Mouse (Mus musculus) E14TG2a.4 (cell line): Measurements from ENCODE around the gene Nr1h2.

Experiments used
- H3K27me3 ChIP-seq: 2 replicates; pipeline ENCODE4 v1.6.1; 2014; ENCODE audit warnings: low read length, control low read depth; ENCODE audit not compliant: insufficient read depth
- H3K36me3 ChIP-seq: 2 replicates; pipeline ENCODE4 v1.6.1; 2014; ENCODE audit warnings: low read length, control low read depth; ENCODE audit not compliant: insufficient read depth
- H3K4me1 ChIP-seq: replicated peaks from 2 replicates; pipeline ENCODE4 v1.6.1; 2014; ENCODE audit warnings: low read depth, low read length, control low read depth
- H3K4me3 ChIP-seq: replicated peaks from 2 replicates; pipeline ENCODE4 v1.5.1; 2014; ENCODE audit warnings: mild to moderate bottlenecking, low read length
- H3K9me3 ChIP-seq: 2 replicates; pipeline ENCODE4 v1.6.1; 2014; ENCODE audit warnings: low read length, control low read depth
- CTCF ChIP-seq: conservative IDR thresholded peaks from 2 replicates; pipeline ENCODE4 v1.5.1; 2014; ENCODE audit warnings: low read length
- NANOG ChIP-seq: IDR thresholded peaks from 2 replicates; pipeline ENCODE4 v1.6.1; 2014; ENCODE audit warnings: borderline replicate concordance, low read length, mixed read lengths
- POU5F1 ChIP-seq: IDR thresholded peaks from 2 replicates; pipeline ENCODE4 v1.6.1; 2014; ENCODE audit warnings: low read length, borderline replicate concordance

Gene Nr1h2

GRCm38 (mm10) chr7:44532918-44533745 is 20.6 kb downstream of the Nr1h2 start:
- Histone ChIP-seq H3K4me3 (peak overlapping the region; percentile 59), H3K9me3 (no peaks in the 10 kb centered on the region), H3K27me3 (peaks cover 8% of the 10 kb centered on the region; the same call in 1 of the 2 replicates), H3K4me1 (peaks cover 100% of the 10 kb centered on the region), H3K36me3 (peaks cover 64% of the 10 kb centered on the region)
- TF ChIP-seq CTCF (no peak), POU5F1 (no peak)

- Histone ChIP-seq H3K4me1 (peaks cover 100% of the 10 kb centered on the region), H3K4me3 (peak within 1 kb of the TSS; percentile 59), H3K36me3 (peaks cover 55% of the 10 kb centered on the region), H3K27me3 (peaks cover 11% of the 10 kb centered on the region; the same call in 1 of the 2 replicates), H3K9me3 (no peaks in the 10 kb centered on the region)
- TF ChIP-seq CTCF (no peak), POU5F1 (no peak), NANOG (no peak)
Observed at GRCm38 (mm10) chr7:44531946-44532732, 21.6 kb downstream of the Nr1h2 start, which contains the start of gene Spib. Gene Spib (minus strand): TSS chr7:44532071.

- H3K36me3 ChIP-seq, result peaks cover 45% of the 10 kb centered on the region
- H3K9me3 ChIP-seq, result no peaks in the 10 kb centered on the region
- no peak for TF ChIP-seq NANOG
- TF ChIP-seq CTCF, result no peak
- TF ChIP-seq POU5F1, result no peak
- H3K4me1 ChIP-seq, result peaks cover 100% of the 10 kb centered on the region
- no peak overlapping the region; the same call in 1 of the 2 replicates for H3K4me3 ChIP-seq
- H3K27me3 ChIP-seq, result peaks cover 11% of the 10 kb centered on the region; the same call in 1 of the 2 replicates
Observed at GRCm38 (mm10) chr7:44531207-44531606, 22.5 kb downstream of the Nr1h2 start.

GRCm38 (mm10) chr7:44530507-44530906 is 23.2 kb downstream of the Nr1h2 start:
- Histone ChIP-seq H3K9me3 (no peaks in the 10 kb centered on the region), H3K36me3 (peaks cover 38% of the 10 kb centered on the region), H3K4me1 (peaks cover 100% of the 10 kb centered on the region), H3K4me3 (no peak overlapping the region), H3K27me3 (peaks cover 11% of the 10 kb centered on the region; the same call in 1 of the 2 replicates)
- no peak for TF ChIP-seq CTCF
- TF ChIP-seq NANOG, result no peak
- TF ChIP-seq POU5F1, result no peak

- Histone ChIP-seq H3K4me3 (peak overlapping the region; percentile 72; the same call in 1 of the 2 replicates), H3K4me1 (peaks cover 100% of the 10 kb centered on the region), H3K36me3 (peaks cover 28% of the 10 kb centered on the region), H3K27me3 (peaks cover 11% of the 10 kb centered on the region; the same call in 1 of the 2 replicates), H3K9me3 (no peaks in the 10 kb centered on the region)
- no peak for TF ChIP-seq CTCF
- no peak for TF ChIP-seq NANOG
- no peak for TF ChIP-seq POU5F1
Observed at GRCm38 (mm10) chr7:44529518-44529917, 24.2 kb downstream of the Nr1h2 start.

- Histone ChIP-seq H3K4me3 (peak overlapping the region; percentile 72), H3K27me3 (peaks cover 21% of the 10 kb centered on the region), H3K36me3 (peaks cover 11% of the 10 kb centered on the region), H3K9me3 (no peaks in the 10 kb centered on the region), H3K4me1 (peaks cover 100% of the 10 kb centered on the region)
- TF ChIP-seq NANOG, result no peak
- TF ChIP-seq POU5F1, result no peak
- TF ChIP-seq CTCF, result peak; percentile 56
Observed at GRCm38 (mm10) chr7:44527483-44528398, 26.0 kb downstream of the Nr1h2 start.

- Histone ChIP-seq H3K27me3 (peaks cover 30% of the 10 kb centered on the region), H3K4me3 (peak overlapping the region; percentile 60), H3K9me3 (no peaks in the 10 kb centered on the region), H3K36me3 (no peaks in the 10 kb centered on the region), H3K4me1 (peaks cover 98% of the 10 kb centered on the region)
- TF ChIP-seq CTCF, result no peak
- no peak for TF ChIP-seq POU5F1
- no peak for TF ChIP-seq NANOG
Observed at GRCm38 (mm10) chr7:44526414-44527154, 27.2 kb downstream of the Nr1h2 start.
